Mouse (Mus musculus): Measurements from ENCODE around the gene Gm20388. TPM values are rescaled to one million over a fixed set of nuclear protein-coding genes. Genes with fewer than 3 reads are reported as not detected.
A peak's percentile ranks its signal among the peaks of the same experiment; 100 is the strongest.

Gm20388 gene
- total and polyA plus RNA-seq, 3 experiments: 0.02 to 0.05 TPM; not detected in 1

- TF ChIP-seq GATA1 (IDR thresholded peaks at IDR 0.05; ENCODE audit: borderline replicate concordance, low read length): no peak
- no peak for TF ChIP-seq POLR2AphosphoS5 (IDR thresholded peaks at IDR 0.05; ENCODE audit: insufficient replicate concordance, low read depth, low read length)
- no peak for TF ChIP-seq GATA2 (IDR thresholded peaks at IDR 0.05; ENCODE audit: borderline replicate concordance, low read depth, low read length)
- no peak for TF ChIP-seq CTCF (IDR thresholded peaks at IDR 0.05; ENCODE audit: low read depth, low read length)
- no peak for TF ChIP-seq TAL1 (conservative IDR thresholded peaks at IDR 0.05; ENCODE audit: low read depth, low read length)
- DNase-seq (ENCODE audit: low spot score) (peak; percentile 67), ATAC-seq (ENCODE audit: extremely low read depth, insufficient number of reproducible peaks, low FRiP score, poor library complexity, severe bottlenecking) (no peak)
- no peaks in the 10 kb centered on the region for H3K9me3 ChIP-seq (replicated peaks)
- H3K4me3 ChIP-seq (ENCODE audit: low read depth, low read length): peak overlapping the region; percentile 42; the same call in 1 of the 2 replicates
- H3K36me3 ChIP-seq (replicated peaks): peaks cover 25% of the 10 kb centered on the region
- peaks cover 88% of the 10 kb centered on the region for H3K4me1 ChIP-seq (ENCODE audit: insufficient read depth, low read depth, low read length)
- peaks cover 72% of the 10 kb centered on the region for H3K27me3 ChIP-seq (ENCODE audit: insufficient read depth, low read length)
These were observed 622.0 kb downstream of the Gm20388 start for GRCm38 (mm10) chr8:120532517-120533215.

DNA sequence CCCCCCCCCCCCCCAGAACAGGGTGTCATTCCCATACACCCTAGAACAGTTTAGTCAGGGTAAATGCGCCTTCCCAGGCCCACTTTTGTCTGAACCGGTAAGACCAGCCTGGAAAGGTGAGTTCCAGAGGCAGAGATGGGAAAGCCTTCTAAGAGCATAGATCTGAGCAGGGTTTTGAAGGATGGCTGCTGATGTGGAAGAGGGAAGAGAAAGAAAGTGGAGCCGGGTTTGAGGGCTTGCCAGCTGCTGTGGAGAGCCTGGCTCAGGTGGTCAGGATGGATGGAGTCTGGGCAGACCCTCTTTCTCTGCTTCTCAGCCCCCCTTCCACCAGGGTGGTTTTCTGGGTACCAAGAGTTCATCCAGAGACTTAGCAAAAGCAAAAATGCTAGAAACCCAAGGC, 622.7 kb downstream of the Gm20388 start:
- Histone ChIP-seq H3K4me1 (ENCODE audit: insufficient read depth, low read depth, low read length) (peaks cover 87% of the 10 kb centered on the region), H3K27me3 (ENCODE audit: insufficient read depth, low read length) (peaks cover 71% of the 10 kb centered on the region), H3K36me3 (replicated peaks) (peaks cover 22% of the 10 kb centered on the region), H3K4me3 (ENCODE audit: low read depth, low read length) (no peak overlapping the region), H3K9me3 (replicated peaks) (no peaks in the 10 kb centered on the region)
- DNase-seq (ENCODE audit: low spot score): no peak
- TF ChIP-seq CTCF (IDR thresholded peaks at IDR 0.05; ENCODE audit: low read depth, low read length) (no peak), GATA1 (IDR thresholded peaks at IDR 0.05; ENCODE audit: borderline replicate concordance, low read length) (no peak), TAL1 (conservative IDR thresholded peaks at IDR 0.05; ENCODE audit: low read depth, low read length) (no peak), GATA2 (IDR thresholded peaks at IDR 0.05; ENCODE audit: borderline replicate concordance, low read depth, low read length) (no peak), POLR2AphosphoS5 (IDR thresholded peaks at IDR 0.05; ENCODE audit: insufficient replicate concordance, low read depth, low read length) (no peak)
- ATAC-seq (ENCODE audit: extremely low read depth, insufficient number of reproducible peaks, low FRiP score, poor library complexity, severe bottlenecking): no peak

- Histone ChIP-seq H3K9me3 (replicated peaks) (no peaks in the 10 kb centered on the region), H3K4me3 (ENCODE audit: low read depth, low read length) (no peak overlapping the region), H3K4me1 (ENCODE audit: insufficient read depth, low read depth, low read length) (peaks cover 88% of the 10 kb centered on the region), H3K36me3 (replicated peaks) (peaks cover 22% of the 10 kb centered on the region), H3K27me3 (ENCODE audit: insufficient read depth, low read length) (peaks cover 75% of the 10 kb centered on the region)
- ATAC-seq (ENCODE audit: extremely low read depth, insufficient number of reproducible peaks, low FRiP score, poor library complexity, severe bottlenecking) (no peak), DNase-seq (ENCODE audit: low spot score) (no peak)
- no peak for TF ChIP-seq POLR2AphosphoS5 (IDR thresholded peaks at IDR 0.05; ENCODE audit: insufficient replicate concordance, low read depth, low read length)
- no peak for TF ChIP-seq TAL1 (conservative IDR thresholded peaks at IDR 0.05; ENCODE audit: low read depth, low read length)
- no peak for TF ChIP-seq CTCF (IDR thresholded peaks at IDR 0.05; ENCODE audit: low read depth, low read length)
- TF ChIP-seq GATA1 (IDR thresholded peaks at IDR 0.05; ENCODE audit: borderline replicate concordance, low read length): no peak
- no peak for TF ChIP-seq GATA2 (IDR thresholded peaks at IDR 0.05; ENCODE audit: borderline replicate concordance, low read depth, low read length)
These were observed 623.4 kb downstream of the Gm20388 start for GRCm38 (mm10) chr8:120534080-120534479.

GRCm38 (mm10) chr8:120534504-120535368, 624.1 kb downstream of the Gm20388 start:
- peak; percentile 81 for DNase-seq (ENCODE audit: low spot score)
- TF ChIP-seq CTCF (IDR thresholded peaks at IDR 0.05; ENCODE audit: low read depth, low read length) (peak; percentile 99), GATA1 (IDR thresholded peaks at IDR 0.05; ENCODE audit: borderline replicate concordance, low read length) (no peak)
- peaks cover 78% of the 10 kb centered on the region for H3K27me3 ChIP-seq (ENCODE audit: insufficient read depth, low read length)
- H3K9me3 ChIP-seq (replicated peaks): no peaks in the 10 kb centered on the region
- peak; percentile 46 for ATAC-seq (ENCODE audit: extremely low read depth, insufficient number of reproducible peaks, low FRiP score, poor library complexity, severe bottlenecking)
- H3K4me1 ChIP-seq (ENCODE audit: insufficient read depth, low read depth, low read length): peaks cover 88% of the 10 kb centered on the region
- no peak overlapping the region for H3K4me3 ChIP-seq (ENCODE audit: low read depth, low read length)
- peaks cover 22% of the 10 kb centered on the region for H3K36me3 ChIP-seq (replicated peaks)

GRCm38 (mm10) chr8:120535452-120536305, 625.0 kb downstream of the Gm20388 start:
- H3K27me3 ChIP-seq (ENCODE audit: insufficient read depth, low read length): peaks cover 88% of the 10 kb centered on the region
- H3K36me3 ChIP-seq (replicated peaks): peaks cover 24% of the 10 kb centered on the region
- ATAC-seq (ENCODE audit: extremely low read depth, insufficient number of reproducible peaks, low FRiP score, poor library complexity, severe bottlenecking) (no peak), DNase-seq (ENCODE audit: low spot score) (peak; percentile 49)
- H3K9me3 ChIP-seq (replicated peaks): no peaks in the 10 kb centered on the region
- TF ChIP-seq CTCF (IDR thresholded peaks at IDR 0.05; ENCODE audit: low read depth, low read length) (no peak), POLR2AphosphoS5 (IDR thresholded peaks at IDR 0.05; ENCODE audit: insufficient replicate concordance, low read depth, low read length) (no peak), GATA1 (IDR thresholded peaks at IDR 0.05; ENCODE audit: borderline replicate concordance, low read length) (no peak), TAL1 (conservative IDR thresholded peaks at IDR 0.05; ENCODE audit: low read depth, low read length) (no peak), GATA2 (IDR thresholded peaks at IDR 0.05; ENCODE audit: borderline replicate concordance, low read depth, low read length) (no peak)
- H3K4me1 ChIP-seq (ENCODE audit: insufficient read depth, low read depth, low read length): peaks cover 94% of the 10 kb centered on the region
- peak overlapping the region; percentile 71 for H3K4me3 ChIP-seq (ENCODE audit: low read depth, low read length)

All from G1E (cell line).